Mouse (Mus musculus) bone marrow macrophage, adult 2 months (primary cell): Measurements from ENCODE around the gene Dab1.

ENCODE experiments used
- CTCF ChIP-seq: IDR thresholded peaks from 2 replicates; pipeline ENCODE4 v1.5.1; 2012; ENCODE audit warnings: low read depth, mild to moderate bottlenecking, low read length, moderate library complexity
- POLR2A ChIP-seq: IDR thresholded peaks from 2 replicates; pipeline ENCODE4 v1.6.1; 2012; ENCODE audit warnings: mild to moderate bottlenecking, low read depth, low read length, borderline replicate concordance

DNA sequence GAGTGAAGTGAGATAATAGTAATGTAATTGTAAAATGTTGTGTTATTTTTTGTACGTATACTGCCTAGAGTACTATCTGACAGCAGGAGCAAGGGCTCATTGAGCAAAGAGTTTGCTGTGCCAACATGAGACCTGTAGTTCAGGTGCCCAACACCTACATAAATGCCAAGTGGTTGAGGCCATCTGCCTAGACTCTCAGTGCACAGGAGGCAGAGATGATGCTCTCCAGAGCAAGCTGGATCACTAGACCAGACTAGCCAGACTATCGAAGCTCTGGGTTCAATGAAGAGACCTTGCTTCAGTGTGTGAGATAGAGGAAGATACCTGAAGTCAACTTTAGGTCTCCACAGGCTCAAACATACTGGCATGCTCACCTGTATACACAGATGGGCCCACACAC, 799.2 kb downstream of the Dab1 start:
- TF ChIP-seq CTCF (no peak), POLR2A (no peak)
